Mouse (Mus musculus): ENCODE data around the gene Fmnl1.

GRCm38 (mm10) chr11:103175688-103176442 lies 5.0 kb downstream of the Fmnl1 start:
- TF ChIP-seq CTCF (IDR thresholded peaks at IDR 0.05; ENCODE audit: extremely low read depth, insufficient read length, insufficient replicate concordance, low read depth, low read length) (no peak), POLR2A (IDR thresholded peaks at IDR 0.05; ENCODE audit: low read depth, low read length) (no peak)

Data from small intestine, adult 2 months (tissue).